Mouse (Mus musculus) megakaryocyte, embryonic 14.5 days (primary cell): ENCODE measurements around the gene Tk2.

Experiments used
- FLI1 ChIP-seq: IDR thresholded peaks from 2 replicates; pipeline ENCODE4 v1.6.1; 2012; ENCODE audit warnings: low read length, inconsistent platforms, mixed read lengths
- GATA1 ChIP-seq: IDR thresholded peaks from 3 replicates; pipeline ENCODE4 v1.6.1; 2012; ENCODE audit warnings: mixed read lengths, low read length, inconsistent platforms, borderline replicate concordance

GRCm38 (mm10) chr8:104202320-104202719 lies 46.0 kb downstream of the Tk2 start:
- TF ChIP-seq GATA1 (no peak), FLI1 (no peak)
